Comparison of ENCODE assay signal across 8 mouse cellular contexts in genomic region chr15:102106754-102107456, GRCm38 (mm10). TPM values are rescaled to one million over a fixed set of nuclear protein-coding genes. Genes with fewer than 3 reads are reported as not detected.
DNase-seq lines count a peak whose midpoint lies in the region; ATAC-seq and TF ChIP-seq lines count a peak whose summit lies in the region.

No protein-coding gene starts in this region.

- TF ChIP-seq RAD21 in MEL (IDR thresholded peaks at IDR 0.05; ENCODE audit: low read depth, low read length), result no peak

- peaks cover 44% of the 10 kb centered on the region for H3K4me1 ChIP-seq in kidney, adult 2 months (ENCODE audit: control insufficient read depth, insufficient read depth, low read length)
- peaks cover 18 to 19% of the 10 kb centered on the region in 2 experiments for H3K4me1 ChIP-seq in MEL (ENCODE audit: control insufficient read depth in 1 of 2, insufficient read depth in 2 of 2, low read length in 2 of 2)
- peaks cover 36% of the 10 kb centered on the region for H3K4me1 ChIP-seq in forebrain, embryonic 12.5 days
- peaks cover 84% of the 10 kb centered on the region for H3K4me1 ChIP-seq in kidney, embryonic 16.5 days (ENCODE audit: insufficient read depth, low read length)

- peaks cover 9% of the 10 kb centered on the region for H3K36me3 ChIP-seq in kidney, adult 2 months (ENCODE audit: control insufficient read depth, insufficient read depth, low read length)
- H3K36me3 ChIP-seq in MEL (ENCODE audit: control insufficient read depth in 1 of 2, insufficient read depth in 2 of 2, low read length in 2 of 2) (peaks cover 0 to 5% of the 10 kb centered on the region in 2 experiments; a peak in 2 of 4 replicates), myocyte (ENCODE audit: control insufficient read depth, insufficient read depth) (peaks cover 48% of the 10 kb centered on the region)
- no peaks in the 10 kb centered on the region for H3K36me3 ChIP-seq in forebrain, embryonic 12.5 days (replicated peaks)
- peaks cover 37% of the 10 kb centered on the region for H3K36me3 ChIP-seq in kidney, embryonic 16.5 days (ENCODE audit: insufficient read depth, low read length)

- no peak for TF ChIP-seq CTCF in kidney, adult 2 months (conservative IDR thresholded peaks at IDR 0.05; ENCODE audit: insufficient read depth, insufficient read length, low read depth, low read length)
- TF ChIP-seq CTCF in MEL (IDR thresholded peaks at IDR 0.05 in 2 of 3, conservative IDR thresholded peaks at IDR 0.05 in 1 of 3; ENCODE audit: control insufficient read depth in 1 of 3, insufficient read depth in 1 of 3, low read depth in 2 of 3, low read length in 3 of 3, poor library complexity in 1 of 3, severe bottlenecking in 1 of 3), result 0 out of 6 replicates have a peak, but pooled peaks of 1 of the 3 experiments have one; percentile 15

- no peak for TF ChIP-seq EP300 in MEL (IDR thresholded peaks at IDR 0.05; ENCODE audit: low read depth in 1 of 2, low read length in 2 of 2)

- H3K4me2 ChIP-seq in forebrain, embryonic 12.5 days, result peak overlapping the region; percentile 57
- H3K4me2 ChIP-seq in kidney, embryonic 16.5 days (replicated peaks; ENCODE audit: low read depth, low read length), result peak overlapping the region; percentile 50
- peak overlapping the region; percentile 99 for H3K4me2 ChIP-seq in myocyte (ENCODE audit: low read depth)

- no peaks in the 10 kb centered on the region for H3K9me3 ChIP-seq in MEL (replicated peaks; ENCODE audit: insufficient read depth, low read length)
- no peaks in the 10 kb centered on the region for H3K9me3 ChIP-seq in forebrain, embryonic 12.5 days
- no peaks in the 10 kb centered on the region for H3K9me3 ChIP-seq in kidney, embryonic 16.5 days (ENCODE audit: low read length)

- H3K27ac ChIP-seq in kidney, adult 2 months (ENCODE audit: insufficient read depth, low read depth, low read length), result no peak overlapping the region
- no peak overlapping the region for H3K27ac ChIP-seq in MEL (ENCODE audit: control insufficient read depth, low read depth, low read length)
- no peak overlapping the region for H3K27ac ChIP-seq in forebrain, embryonic 12.5 days
- no peak overlapping the region for H3K27ac ChIP-seq in kidney, embryonic 16.5 days (ENCODE audit: low read length)

- H3K4me3 ChIP-seq in kidney, adult 2 months (ENCODE audit: insufficient read depth, low read depth, low read length), result peak overlapping the region; percentile 42; the same call in 1 of the 2 replicates
- H3K4me3 ChIP-seq in MEL (ENCODE audit: control insufficient read depth in 1 of 2, insufficient read depth in 1 of 2, low read depth in 2 of 2, low read length in 2 of 2), result peak overlapping the region; percentile 55 to 96
- peak overlapping the region; percentile 37 for H3K4me3 ChIP-seq in forebrain, embryonic 12.5 days (replicated peaks)
- peak overlapping the region; percentile 29 for H3K4me3 ChIP-seq in kidney, embryonic 16.5 days (ENCODE audit: low read length)
- H3K4me3 ChIP-seq in myocyte, result no peak overlapping the region

- no peaks in the 10 kb centered on the region for H3K27me3 ChIP-seq in kidney, adult 2 months (replicated peaks; ENCODE audit: control insufficient read depth, insufficient read depth, low read length)
- H3K27me3 ChIP-seq in MEL (ENCODE audit: control insufficient read depth in 1 of 2, insufficient read depth in 2 of 2, low read length in 2 of 2) (no peaks in the 10 kb centered on the region), myocyte (ENCODE audit: control insufficient read depth, insufficient read depth, insufficient read length) (no peaks in the 10 kb centered on the region)
- H3K27me3 ChIP-seq in forebrain, embryonic 12.5 days, result peaks cover 65% of the 10 kb centered on the region
- H3K27me3 ChIP-seq in kidney, embryonic 16.5 days (ENCODE audit: insufficient read depth, low read length), result no peaks in the 10 kb centered on the region

- H3K79me2 ChIP-seq in MEL (ENCODE audit: control insufficient read depth, insufficient read depth, low read length, poor library complexity) (no peaks in the 10 kb centered on the region), myocyte (ENCODE audit: control insufficient read depth, insufficient read depth) (peaks cover 46% of the 10 kb centered on the region)

- WGBS in kidney, adult 2 months, result 53% methylated on average over 38 of the region's 38 CpGs
- WGBS in forebrain, embryonic 12.5 days, result 3% methylated on average over 34 of the region's 38 CpGs
- WGBS in kidney, embryonic 16.5 days, result 27% methylated on average over 38 of the region's 38 CpGs

- H3K9ac ChIP-seq in MEL (ENCODE audit: control insufficient read depth, low read depth, low read length, poor library complexity, severe bottlenecking), result peak overlapping the region; percentile 20
- peak overlapping the region; percentile 38; the same call in 1 of the 2 replicates for H3K9ac ChIP-seq in forebrain, embryonic 12.5 days
- H3K9ac ChIP-seq in kidney, embryonic 16.5 days (replicated peaks; ENCODE audit: low read length), result peak overlapping the region; percentile 39; the same call in 1 of the 2 replicates

- no peak for TF ChIP-seq POLR2A in kidney, adult 2 months (IDR thresholded peaks at IDR 0.05; ENCODE audit: low read depth, low read length)
- 0 out of 4 replicates have a peak, but pooled peaks of 1 of the 2 experiments have one; percentile 8 for TF ChIP-seq POLR2A in MEL (IDR thresholded peaks at IDR 0.05; ENCODE audit: control insufficient read depth in 1 of 2, insufficient read depth in 1 of 2, low read depth in 1 of 2, low read length in 2 of 2, poor library complexity in 1 of 2)
- TF ChIP-seq POLR2A in myocyte (IDR thresholded peaks at IDR 0.05; ENCODE audit: insufficient read length, low read depth), result no peak

- no peak overlapping the region for H3ac ChIP-seq in myocyte (ENCODE audit: control insufficient read depth, insufficient read length)

- DNase-seq in kidney, adult 2 months, result no peak
- DNase-seq in kidney, adult 8-10 months, result no peak
- DNase-seq in MEL (ENCODE audit: low read depth, low spot score), result peak; percentile 78
- DNase-seq in frontal cortex, adult 2 months (ENCODE audit: extremely low spot score in 1 of 2, low spot score in 1 of 2), result no peak
- no peak for DNase-seq in frontal cortex, postnatal 10 days (ENCODE audit: low spot score in 2 of 2)

- no peak for ATAC-seq in forebrain, embryonic 12.5 days (ENCODE audit: low FRiP score)
- no peak for ATAC-seq in kidney, embryonic 16.5 days (ENCODE audit: low FRiP score, low TSS enrichment)

TF ChIP-seq in MEL, 35 proteins besides CTCF, POLR2A, EP300 and RAD21 (continues in another document):
- no peak for TF ChIP-seq MYB (IDR thresholded peaks at IDR 0.05; ENCODE audit: low read depth, low read length)

TF ChIP-seq in myocyte, 11 proteins besides CTCF, POLR2A, EP300 and RAD21 (continues in another document):
- TF ChIP-seq MYOG (IDR thresholded peaks at IDR 0.05; ENCODE audit: control insufficient read depth in 1 of 3, insufficient read depth in 1 of 3, insufficient read length in 2 of 3, low read depth in 2 of 3), result no peak

RNA-seq across cellular contexts. Expression of gene Tns2, which starts 6.7 kb away (rescaled TPM):
- polyA plus RNA-seq in kidney, adult 2 months (2012; rRNA removed), result 124 and 143 TPM in 2 replicates
- 0.16 and 0.42 TPM in 2 replicates for total RNA-seq in MEL (2012; rRNA removed)
- polyA plus RNA-seq in MEL (2012; ENCODE audit: insufficient read depth in 1 of 2, insufficient read length in 2 of 2, low read depth in 1 of 2, low replicate concordance in 2 of 2, missing spikeins in 1 of 2) (1 to 10 TPM in 1 of 2 experiments, not detected in 1; 3.1 TPM), myocyte (2012; fragmentation: generic; extraction: Trizol) (128 TPM)
- 7.9 and 8.2 TPM in 2 replicates for polyA plus RNA-seq in forebrain, embryonic 12.5 days (2016; fragmentation: Nextera tagmentation; extraction: Ambion mirVana)
- 51.2 and 56.3 TPM in 2 replicates for polyA plus RNA-seq in kidney, embryonic 16.5 days (2015; fragmentation: Nextera tagmentation; extraction: Ambion mirVana)
- 28.0 and 29.5 TPM in 2 replicates for polyA plus RNA-seq in frontal cortex, adult 2 months (2012; rRNA removed)

RNA-seq across cellular contexts. Expression of gene Spryd3, which starts 29.1 kb away (rescaled TPM):
- polyA plus RNA-seq in kidney, adult 2 months (2012; rRNA removed), result 29.7 and 30.1 TPM in 2 replicates
- 26.5 and 29.3 TPM in 2 replicates for total RNA-seq in MEL (2012; rRNA removed)
- polyA plus RNA-seq in MEL (2012; ENCODE audit: insufficient read depth in 1 of 2, insufficient read length in 2 of 2, low read depth in 1 of 2, low replicate concordance in 2 of 2, missing spikeins in 1 of 2) (10 to 100 TPM in 1 of 2 experiments, not detected in 1; 35.4 TPM), myocyte (2012; fragmentation: generic; extraction: Trizol) (51.0 TPM)
- 19.1 and 19.6 TPM in 2 replicates for polyA plus RNA-seq in forebrain, embryonic 12.5 days (2016; fragmentation: Nextera tagmentation; extraction: Ambion mirVana)
- polyA plus RNA-seq in kidney, embryonic 16.5 days (2015; fragmentation: Nextera tagmentation; extraction: Ambion mirVana), result 19.0 and 22.4 TPM in 2 replicates
- polyA plus RNA-seq in frontal cortex, adult 2 months (2012; rRNA removed), result 127 and 136 TPM in 2 replicates

RNA-seq across cellular contexts. Expression of gene Eif4b, which starts 33.3 kb away (rescaled TPM):
- polyA plus RNA-seq in kidney, adult 2 months (2012; rRNA removed), result 92.1 and 124 TPM in 2 replicates
- 561 and 633 TPM in 2 replicates for total RNA-seq in MEL (2012; rRNA removed)
- polyA plus RNA-seq in MEL (2012; ENCODE audit: insufficient read depth in 1 of 2, insufficient read length in 2 of 2, low read depth in 1 of 2, low replicate concordance in 2 of 2, missing spikeins in 1 of 2) (100 to 1,000 TPM; 464 to 790 TPM), myocyte (2012; fragmentation: generic; extraction: Trizol) (266 TPM)
- polyA plus RNA-seq in forebrain, embryonic 12.5 days (2016; fragmentation: Nextera tagmentation; extraction: Ambion mirVana), result 109 TPM in 2 replicates
- polyA plus RNA-seq in kidney, embryonic 16.5 days (2015; fragmentation: Nextera tagmentation; extraction: Ambion mirVana), result 137 and 140 TPM in 2 replicates
- polyA plus RNA-seq in frontal cortex, adult 2 months (2012; rRNA removed), result 108 and 115 TPM in 2 replicates

RNA-seq across cellular contexts. Expression of gene Igfbp6, which starts 37.3 kb away (rescaled TPM):
- 18.5 and 26.8 TPM in 2 replicates for polyA plus RNA-seq in kidney, adult 2 months (2012; rRNA removed)
- total RNA-seq in MEL (2012; rRNA removed), result 0.65 and 1.1 TPM in 2 replicates
- polyA plus RNA-seq in MEL (2012; ENCODE audit: insufficient read depth in 1 of 2, insufficient read length in 2 of 2, low read depth in 1 of 2, low replicate concordance in 2 of 2, missing spikeins in 1 of 2) (1 to 10 TPM in 1 of 2 experiments, not detected in 1; 1.8 TPM), myocyte (2012; fragmentation: generic; extraction: Trizol) (182 TPM)
- polyA plus RNA-seq in forebrain, embryonic 12.5 days (2016; fragmentation: Nextera tagmentation; extraction: Ambion mirVana), result 0.24 and 0.79 TPM in 2 replicates
- polyA plus RNA-seq in kidney, embryonic 16.5 days (2015; fragmentation: Nextera tagmentation; extraction: Ambion mirVana), result 33.0 and 33.9 TPM in 2 replicates
- 46.3 and 51.8 TPM in 2 replicates for polyA plus RNA-seq in frontal cortex, adult 2 months (2012; rRNA removed)

RNA-seq across cellular contexts. Expression of gene Soat2, which starts 43.4 kb away (rescaled TPM):
- 1.1 and 1.2 TPM in 2 replicates for polyA plus RNA-seq in kidney, adult 2 months (2012; rRNA removed)
- 20.0 and 31.0 TPM in 2 replicates for total RNA-seq in MEL (2012; rRNA removed)
- polyA plus RNA-seq in MEL (2012; ENCODE audit: insufficient read depth in 1 of 2, insufficient read length in 2 of 2, low read depth in 1 of 2, low replicate concordance in 2 of 2, missing spikeins in 1 of 2) (10 to 100 TPM in 1 of 2 experiments, not detected in 1; 44.8 TPM), myocyte (2012; fragmentation: generic; extraction: Trizol) (0.43 TPM)
- 0.08 TPM in 1 of 2 replicates, not detected in the other for polyA plus RNA-seq in forebrain, embryonic 12.5 days (2016; fragmentation: Nextera tagmentation; extraction: Ambion mirVana)
- polyA plus RNA-seq in kidney, embryonic 16.5 days (2015; fragmentation: Nextera tagmentation; extraction: Ambion mirVana), result 0.40 and 0.41 TPM in 2 replicates
- polyA plus RNA-seq in frontal cortex, adult 2 months (2012; rRNA removed), result 0.16 and 0.25 TPM in 2 replicates
